Mouse (Mus musculus) CH12.LX (cell line): ENCODE measurements at regions not wholly inside any gene's neighbourhood (a gene's known extent, or its start where the extent isn't known, plus 50 kb on each side); places are given as distances from the start of the nearest gene placed in this dataset.

Experiments used
- CTCF ChIP-seq, 2 experiments: IDR thresholded peaks in 1 of 2; conservative IDR thresholded peaks in 1 of 2; 2 replicates each; pipeline ENCODE4 v1.5.1; 2011 to 2012; ENCODE audit warnings: low read depth in 2 of 2, low read length in 2 of 2, improper control_type of control experiment in 1 of 2, inconsistent platforms in 1 of 2, mild to moderate bottlenecking in 1 of 2, moderate library complexity in 1 of 2
- EP300 ChIP-seq: IDR thresholded peaks from 2 replicates; pipeline ENCODE4 v1.6.1; 2011; ENCODE audit warnings: low read length, improper control_type of control experiment
- GABPA ChIP-seq: IDR thresholded peaks from 2 replicates; pipeline ENCODE4 v1.6.1; 2012; ENCODE audit warnings: low read depth, low read length, improper control_type of control experiment, inconsistent platforms; ENCODE audit not compliant: insufficient replicate concordance
- MAX ChIP-seq: IDR thresholded peaks from 2 replicates; pipeline ENCODE4 v1.6.1; 2011; ENCODE audit warnings: low read length, improper control_type of control experiment
- MYC ChIP-seq: IDR thresholded peaks from 2 replicates; pipeline ENCODE4 v1.6.1; 2011; ENCODE audit warnings: low read depth, mild to moderate bottlenecking, improper control_type of control experiment, low read length
- NRF1 ChIP-seq: IDR thresholded peaks from 2 replicates; pipeline ENCODE4 v1.6.1; 2014; ENCODE audit warnings: low read depth, mild to moderate bottlenecking, inconsistent platforms, low read length, improper control_type of control experiment, moderate library complexity
- POLR2A ChIP-seq: IDR thresholded peaks from 2 replicates; pipeline ENCODE4 v1.6.1; 2011; ENCODE audit warnings: low read depth, mild to moderate bottlenecking, improper control_type of control experiment, low read length
- POLR2AphosphoS2 ChIP-seq: IDR thresholded peaks from 2 replicates; pipeline ENCODE4 v1.6.1; 2011; ENCODE audit warnings: low read depth, low read length, improper control_type of control experiment
- RCOR1 ChIP-seq: conservative IDR thresholded peaks from 2 replicates; pipeline ENCODE4 v1.6.1; 2012; ENCODE audit warnings: low read depth, mild to moderate bottlenecking, inconsistent platforms, low read length, improper control_type of control experiment
- UBTF ChIP-seq: IDR thresholded peaks from 2 replicates; pipeline ENCODE4 v1.6.1; 2012; ENCODE audit warnings: low read depth, mild to moderate bottlenecking, inconsistent platforms, low read length, improper control_type of control experiment, moderate library complexity
- USF1 ChIP-seq: IDR thresholded peaks from 2 replicates; pipeline ENCODE4 v1.6.1; 2014; ENCODE audit warnings: low read depth, mild to moderate bottlenecking, inconsistent platforms, low read length, improper control_type of control experiment

DNA sequence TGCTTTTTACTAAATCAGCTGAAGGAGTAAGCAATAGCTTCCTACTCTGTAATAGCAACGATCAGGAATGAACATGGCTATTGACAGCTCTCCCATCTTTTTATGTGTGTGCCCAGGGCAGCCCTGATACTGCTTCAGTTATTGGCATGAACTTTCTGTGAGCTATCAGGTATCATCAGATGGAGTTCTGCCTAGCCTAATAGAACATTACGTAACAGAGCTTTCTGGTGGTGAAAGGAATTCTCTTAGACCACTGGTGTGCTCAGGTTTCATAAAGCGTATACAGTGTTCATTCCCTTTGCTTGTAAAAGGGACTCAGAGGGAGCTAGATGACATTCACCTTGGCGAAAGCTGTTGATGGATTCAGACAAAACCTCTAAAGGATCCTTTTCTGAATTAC is 176.5 kb upstream of the Rnf219 start:
- TF ChIP-seq UBTF (no peak), MYC (no peak), MAX (no peak), NRF1 (no peak), POLR2A (no peak), CTCF (conservative IDR thresholded peaks at IDR 0.05 in 1 of 2, IDR thresholded peaks at IDR 0.05 in 1 of 2; ENCODE audit: low read depth in 2 of 2, low read length in 2 of 2) (no peak), USF1 (no peak), GABPA (no peak), POLR2AphosphoS2 (no peak), EP300 (no peak), RCOR1 (no peak)
